Mouse (Mus musculus): ENCODE data around the gene Tprn. TPM values are rescaled to one million over a fixed set of nuclear protein-coding genes. Genes with fewer than 3 reads are reported as not detected.

Tprn gene
- polyA plus RNA-seq, 1 experiment from 2014 or later: 7.3 TPM

GRCm38 (mm10) chr2:25265897-25266656 lies 3.7 kb downstream of the Tprn start:
- Histone ChIP-seq H3K4me2 (ENCODE audit: low read depth, low read length, severe bottlenecking) (no peak overlapping the region), H3K4me1 (replicated peaks; ENCODE audit: control insufficient read depth, insufficient read depth, low read length) (peaks cover 19% of the 10 kb centered on the region), H3K36me3 (ENCODE audit: control insufficient read depth, insufficient read depth, low read length) (no peaks in the 10 kb centered on the region; the same call in 1 of the 2 replicates), H3K4me3 (ENCODE audit: low read depth, low read length) (no peak overlapping the region), H3K9ac (ENCODE audit: low read length) (peak overlapping the region; percentile 27; the same call in 1 of the 2 replicates), H3K27me3 (ENCODE audit: control insufficient read depth, insufficient read depth, low read length) (peaks cover 16% of the 10 kb centered on the region), H3K9me3 (ENCODE audit: control insufficient read depth, low read length) (no peaks in the 10 kb centered on the region), H3K27ac (ENCODE audit: low read depth, low read length) (no peak overlapping the region)
- no peak for DNase-seq (ENCODE audit: low spot score)
- 80% methylated on average over 6 of the region's 6 CpGs for WGBS
- no peak for ATAC-seq (replicated peaks; ENCODE audit: low FRiP score)

GRCm38 (mm10) chr2:25266720-25267119 lies 4.3 kb downstream of the Tprn start:
- no peak overlapping the region for H3K9ac ChIP-seq (ENCODE audit: low read length)
- peaks cover 26% of the 10 kb centered on the region for H3K4me1 ChIP-seq (replicated peaks; ENCODE audit: control insufficient read depth, insufficient read depth, low read length)
- no peak overlapping the region for H3K4me3 ChIP-seq (ENCODE audit: low read depth, low read length)
- H3K27me3 ChIP-seq (ENCODE audit: control insufficient read depth, insufficient read depth, low read length): peaks cover 16% of the 10 kb centered on the region
- no peaks in the 10 kb centered on the region; the same call in 1 of the 2 replicates for H3K36me3 ChIP-seq (ENCODE audit: control insufficient read depth, insufficient read depth, low read length)
- no peak overlapping the region for H3K27ac ChIP-seq (ENCODE audit: low read depth, low read length)
- no peak overlapping the region for H3K4me2 ChIP-seq (ENCODE audit: low read depth, low read length, severe bottlenecking)
- DNase-seq (ENCODE audit: low spot score) (no peak), ATAC-seq (replicated peaks; ENCODE audit: low FRiP score) (no peak)
- H3K9me3 ChIP-seq (ENCODE audit: control insufficient read depth, low read length): no peaks in the 10 kb centered on the region
- 61% methylated on average over 2 of the region's 2 CpGs for WGBS

GRCm38 (mm10) chr2:25267241-25267640 lies 4.8 kb downstream of the Tprn start:
- no peak overlapping the region for H3K27ac ChIP-seq (ENCODE audit: low read depth, low read length)
- peaks cover 16% of the 10 kb centered on the region for H3K27me3 ChIP-seq (ENCODE audit: control insufficient read depth, insufficient read depth, low read length)
- H3K36me3 ChIP-seq (ENCODE audit: control insufficient read depth, insufficient read depth, low read length): no peaks in the 10 kb centered on the region; the same call in 1 of the 2 replicates
- ATAC-seq (replicated peaks; ENCODE audit: low FRiP score) (no peak), DNase-seq (ENCODE audit: low spot score) (no peak)
- peaks cover 26% of the 10 kb centered on the region for H3K4me1 ChIP-seq (replicated peaks; ENCODE audit: control insufficient read depth, insufficient read depth, low read length)
- H3K4me2 ChIP-seq (ENCODE audit: low read depth, low read length, severe bottlenecking): no peak overlapping the region
- H3K9ac ChIP-seq (ENCODE audit: low read length): no peak overlapping the region
- H3K9me3 ChIP-seq (ENCODE audit: control insufficient read depth, low read length): no peaks in the 10 kb centered on the region
- no peak overlapping the region for H3K4me3 ChIP-seq (ENCODE audit: low read depth, low read length)

GRCm38 (mm10) chr2:25267746-25268309 lies 5.4 kb downstream of the Tprn start:
- Histone ChIP-seq H3K36me3 (ENCODE audit: control insufficient read depth, insufficient read depth, low read length) (no peaks in the 10 kb centered on the region; the same call in 1 of the 2 replicates), H3K9ac (ENCODE audit: low read length) (no peak overlapping the region), H3K27me3 (ENCODE audit: control insufficient read depth, insufficient read depth, low read length) (peaks cover 16% of the 10 kb centered on the region), H3K4me1 (replicated peaks; ENCODE audit: control insufficient read depth, insufficient read depth, low read length) (peaks cover 26% of the 10 kb centered on the region), H3K4me2 (ENCODE audit: low read depth, low read length, severe bottlenecking) (no peak overlapping the region), H3K9me3 (ENCODE audit: control insufficient read depth, low read length) (no peaks in the 10 kb centered on the region), H3K4me3 (ENCODE audit: low read depth, low read length) (no peak overlapping the region), H3K27ac (ENCODE audit: low read depth, low read length) (no peak overlapping the region)
- DNase-seq (ENCODE audit: low spot score): no peak
- no peak for ATAC-seq (replicated peaks; ENCODE audit: low FRiP score)
- 75% methylated on average over 4 of the region's 4 CpGs for WGBS

- Histone ChIP-seq H3K4me1 (replicated peaks; ENCODE audit: control insufficient read depth, insufficient read depth, low read length) (peaks cover 18% of the 10 kb centered on the region), H3K4me2 (ENCODE audit: low read depth, low read length, severe bottlenecking) (peak within 1 kb of the TSS; percentile 91), H3K9me3 (ENCODE audit: control insufficient read depth, low read length) (no peaks in the 10 kb centered on the region), H3K27me3 (ENCODE audit: control insufficient read depth, insufficient read depth, low read length) (no peaks in the 10 kb centered on the region), H3K4me3 (ENCODE audit: low read depth, low read length) (peak within 1 kb of the TSS; percentile 91), H3K36me3 (ENCODE audit: control insufficient read depth, insufficient read depth, low read length) (peaks cover 5% of the 10 kb centered on the region), H3K27ac (ENCODE audit: low read depth, low read length) (peak within 1 kb of the TSS; percentile 8; the same call in 1 of the 2 replicates), H3K9ac (ENCODE audit: low read length) (peak within 1 kb of the TSS; percentile 70)
- ATAC-seq (replicated peaks; ENCODE audit: low FRiP score) (peak; percentile 98), DNase-seq (ENCODE audit: low spot score) (peak; percentile 99)
- WGBS: under 1% methylated on average over 53 of the region's 55 CpGs
Observed at GRCm38 (mm10) chr2:25271827-25272511, 9.6 kb downstream of the Tprn start, which contains the start of the genes Ssna1 and Anapc2. Gene Ssna1 (minus strand): TSS chr2:25272438. Gene Anapc2 (plus strand): TSS chr2:25272478.

GRCm38 (mm10) chr2:25272515-25272914 lies 10.1 kb downstream of the Tprn start:
- Histone ChIP-seq H3K36me3 (ENCODE audit: control insufficient read depth, insufficient read depth, low read length) (peaks cover 5% of the 10 kb centered on the region), H3K9me3 (ENCODE audit: control insufficient read depth, low read length) (no peaks in the 10 kb centered on the region), H3K4me1 (replicated peaks; ENCODE audit: control insufficient read depth, insufficient read depth, low read length) (peaks cover 18% of the 10 kb centered on the region), H3K27ac (ENCODE audit: low read depth, low read length) (no peak overlapping the region), H3K4me3 (ENCODE audit: low read depth, low read length) (peak overlapping the region; percentile 91), H3K27me3 (ENCODE audit: control insufficient read depth, insufficient read depth, low read length) (no peaks in the 10 kb centered on the region), H3K9ac (ENCODE audit: low read length) (peak overlapping the region; percentile 70), H3K4me2 (ENCODE audit: low read depth, low read length, severe bottlenecking) (peak overlapping the region; percentile 68)
- peak; percentile 62 for ATAC-seq (replicated peaks; ENCODE audit: low FRiP score)
- under 1% methylated on average over 28 of the region's 29 CpGs for WGBS
- DNase-seq (ENCODE audit: low spot score): no peak

- no peak overlapping the region for H3K27ac ChIP-seq (ENCODE audit: low read depth, low read length)
- peaks cover 18% of the 10 kb centered on the region for H3K4me1 ChIP-seq (replicated peaks; ENCODE audit: control insufficient read depth, insufficient read depth, low read length)
- DNase-seq (ENCODE audit: low spot score) (no peak), ATAC-seq (replicated peaks; ENCODE audit: low FRiP score) (no peak)
- H3K9ac ChIP-seq (ENCODE audit: low read length): peak overlapping the region; percentile 70
- peak overlapping the region; percentile 91 for H3K4me3 ChIP-seq (ENCODE audit: low read depth, low read length)
- H3K27me3 ChIP-seq (ENCODE audit: control insufficient read depth, insufficient read depth, low read length): no peaks in the 10 kb centered on the region
- peak overlapping the region; percentile 68 for H3K4me2 ChIP-seq (ENCODE audit: low read depth, low read length, severe bottlenecking)
- no peaks in the 10 kb centered on the region for H3K9me3 ChIP-seq (ENCODE audit: control insufficient read depth, low read length)
- peaks cover 5% of the 10 kb centered on the region for H3K36me3 ChIP-seq (ENCODE audit: control insufficient read depth, insufficient read depth, low read length)
- 39% methylated on average over 16 of the region's 16 CpGs for WGBS
Observed at GRCm38 (mm10) chr2:25273010-25273409, 10.6 kb downstream of the Tprn start.

- Histone ChIP-seq H3K4me2 (ENCODE audit: low read depth, low read length, severe bottlenecking) (no peak overlapping the region), H3K9ac (ENCODE audit: low read length) (no peak overlapping the region), H3K36me3 (ENCODE audit: control insufficient read depth, insufficient read depth, low read length) (peaks cover 12% of the 10 kb centered on the region), H3K27ac (ENCODE audit: low read depth, low read length) (no peak overlapping the region), H3K27me3 (ENCODE audit: control insufficient read depth, insufficient read depth, low read length) (no peaks in the 10 kb centered on the region), H3K9me3 (ENCODE audit: control insufficient read depth, low read length) (no peaks in the 10 kb centered on the region), H3K4me3 (ENCODE audit: low read depth, low read length) (no peak overlapping the region), H3K4me1 (replicated peaks; ENCODE audit: control insufficient read depth, insufficient read depth, low read length) (no peaks in the 10 kb centered on the region)
- no peak; the same call in 1 of the 2 replicates for ATAC-seq (replicated peaks; ENCODE audit: low FRiP score)
- WGBS: 63% methylated on average over 13 of the region's 13 CpGs
- peak; percentile 89 for DNase-seq (ENCODE audit: low spot score)
Observed at GRCm38 (mm10) chr2:25278928-25279882, 16.8 kb downstream of the Tprn start.
